Mouse (Mus musculus) kidney, adult 9 months (tissue): ENCODE measurements around the gene Dcbld2.
A peak's percentile ranks its signal among the peaks of the same experiment; 100 is the strongest.

Experiments
- DNase-seq: peaks from one replicate; pipeline ENCODE4 v3.0.0; 2022

Dcbld2 gene

GRCm38 (mm10) chr16:58497886-58498713 lies 89.9 kb downstream of the Dcbld2 start:
- no peak for DNase-seq

GRCm38 (mm10) chr16:58499172-58499584 lies 90.9 kb downstream of the Dcbld2 start:
- no peak for DNase-seq

GRCm38 (mm10) chr16:58499650-58500049 lies 91.4 kb downstream of the Dcbld2 start:
- DNase-seq, result no peak

- DNase-seq, result no peak
Observed at GRCm38 (mm10) chr16:58501760-58502301, 93.6 kb downstream of the Dcbld2 start.

- no peak for DNase-seq
Observed at GRCm38 (mm10) chr16:58502566-58502965, 94.3 kb downstream of the Dcbld2 start.

GRCm38 (mm10) chr16:58504945-58505344 lies 96.7 kb downstream of the Dcbld2 start:
- no peak for DNase-seq

- peak; percentile 58 for DNase-seq
Observed at GRCm38 (mm10) chr16:58512181-58512761, 104.0 kb downstream of the Dcbld2 start.

- DNase-seq, result peak; percentile 67
Observed at GRCm38 (mm10) chr16:58512887-58513286, 104.6 kb downstream of the Dcbld2 start.

GRCm38 (mm10) chr16:58513755-58514154 lies 105.5 kb downstream of the Dcbld2 start:
- peak; percentile 50 for DNase-seq

GRCm38 (mm10) chr16:58514565-58514964 lies 106.3 kb downstream of the Dcbld2 start:
- DNase-seq, result peak; percentile 60

- DNase-seq, result no peak
Observed at GRCm38 (mm10) chr16:58516161-58516560, 107.9 kb downstream of the Dcbld2 start.

GRCm38 (mm10) chr16:58516960-58517798 lies 108.9 kb downstream of the Dcbld2 start:
- no peak for DNase-seq
